Mouse (Mus musculus) ES-E14 (cell line): Measurements from ENCODE around the gene Tspo2.

ENCODE experiments used
- CHD2 ChIP-seq: IDR thresholded peaks from 2 replicates; pipeline ENCODE4 v1.6.1; 2014; ENCODE audit warnings: mild to moderate bottlenecking, low read depth, low read length, inconsistent platforms
- HCFC1 ChIP-seq: IDR thresholded peaks from 2 replicates; pipeline ENCODE4 v1.6.1; 2012; ENCODE audit warnings: low read length, inconsistent platforms, borderline replicate concordance; ENCODE audit not compliant: insufficient read depth
- MAFK ChIP-seq: IDR thresholded peaks from 2 replicates; pipeline ENCODE4 v1.6.1; 2014; ENCODE audit warnings: mild to moderate bottlenecking, low read depth, low read length, inconsistent platforms; ENCODE audit not compliant: insufficient read depth
- ZC3H11A ChIP-seq: IDR thresholded peaks from 2 replicates; pipeline ENCODE4 v1.6.1; 2012; ENCODE audit warnings: low read depth, mild to moderate bottlenecking, inconsistent platforms, low read length, borderline replicate concordance
- ZNF384 ChIP-seq: IDR thresholded peaks from 2 replicates; pipeline ENCODE4 v1.6.1; 2012; ENCODE audit warnings: low read depth, low read length, inconsistent platforms

DNA sequence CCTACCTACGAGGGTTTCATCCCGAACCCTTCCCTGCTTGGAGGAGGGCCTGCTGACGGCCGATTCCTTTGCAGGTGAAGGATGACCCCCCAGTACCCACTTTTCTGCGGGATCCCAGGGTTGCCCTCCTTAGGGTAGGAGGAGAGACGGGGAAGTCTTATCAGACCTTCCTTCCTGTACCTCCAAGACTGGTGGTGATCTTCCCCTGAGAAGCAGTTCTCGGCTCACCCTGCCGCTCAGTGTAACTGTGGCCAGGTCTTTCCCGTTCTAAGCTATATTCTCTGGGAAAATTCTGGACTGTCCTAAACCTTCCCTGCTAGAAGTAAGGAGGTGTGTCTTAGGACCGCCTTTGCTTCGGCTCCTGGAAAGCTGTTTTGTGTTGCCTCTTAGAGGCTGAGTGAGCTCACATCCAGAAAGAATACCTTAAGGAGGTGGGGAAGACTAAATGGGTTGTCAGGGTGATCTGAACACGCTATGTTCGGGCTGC, 41.0 kb downstream of the Tspo2 start:
- no peak for TF ChIP-seq ZNF384
- TF ChIP-seq MAFK = no peak
- TF ChIP-seq HCFC1 = no peak
- no peak for TF ChIP-seq CHD2
- no peak for TF ChIP-seq ZC3H11A
